Mouse (Mus musculus): ENCODE measurements around the gene Ifitm3. TPM values are rescaled to one million over a fixed set of nuclear protein-coding genes. Genes with fewer than 3 reads are reported as not detected.
A peak's percentile ranks its signal among the peaks of the same experiment; 100 is the strongest.

The Ifitm3 gene
- total and polyA plus RNA-seq, 3 experiments, result 115 to 274 (median 123) TPM

DNA sequence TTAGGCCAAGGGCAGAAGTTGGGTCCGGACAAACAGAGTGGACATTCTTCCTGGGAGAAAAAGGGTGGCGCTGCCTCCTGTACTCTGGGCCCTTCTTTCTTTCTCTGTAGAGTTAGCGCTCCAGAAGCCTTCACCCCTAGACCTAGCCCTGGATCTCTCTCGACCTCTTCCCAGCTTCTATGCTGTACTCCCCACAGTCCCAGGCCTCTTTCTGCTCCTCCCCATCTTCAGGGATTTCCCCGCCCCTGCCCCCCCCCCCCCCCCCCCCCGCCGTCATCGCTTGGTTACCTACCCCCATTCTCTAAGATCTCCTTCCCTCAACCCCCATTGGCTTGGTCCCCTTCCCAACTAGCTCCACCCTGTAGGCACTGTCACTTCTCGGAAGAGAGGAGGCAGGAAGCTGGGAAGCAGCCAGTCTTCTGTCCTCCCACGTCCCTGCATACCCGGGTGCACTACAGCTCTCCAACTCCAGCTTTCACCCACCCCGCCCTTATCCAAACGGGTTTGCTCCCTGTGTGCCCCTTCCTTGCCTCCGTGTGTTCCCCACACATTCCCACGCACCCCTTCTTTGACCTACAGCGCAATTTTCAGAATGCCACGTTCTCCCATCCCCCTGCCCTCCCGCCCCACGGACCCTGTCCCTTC is 37.1 kb upstream of the Ifitm3 start:
- H3K4me1 ChIP-seq (ENCODE audit: control insufficient read depth, insufficient read depth, low read length), result peaks cover 11% of the 10 kb centered on the region
- TF ChIP-seq POLR2A (IDR thresholded peaks at IDR 0.05; ENCODE audit: insufficient read depth, low read depth, low read length) (peak; percentile 91), EP300 (IDR thresholded peaks at IDR 0.05; ENCODE audit: insufficient read depth, low read depth, low read length) (peak; percentile 82), CTCF (IDR thresholded peaks at IDR 0.05) (no peak)
- H3K9ac ChIP-seq (ENCODE audit: low read depth, low read length), result peak overlapping the region; percentile 53
- no peaks in the 10 kb centered on the region for H3K36me3 ChIP-seq (ENCODE audit: control insufficient read depth, insufficient read depth, low read length)
- DNase-seq, result peak; percentile 86 to 89
- peak overlapping the region; percentile 94 for H3K27ac ChIP-seq
- intact Hi-C loops (cut with DNase I), result loop anchor here (1.0 to 2.0 kb wide), 7 partner anchors 21 to 202 kb away; partner anchors contain the start of genes Pgghg and Scgb1c1
- peak overlapping the region; percentile 51 for H3K4me3 ChIP-seq
- H3K79me2 ChIP-seq (replicated peaks; ENCODE audit: control insufficient read depth, insufficient read depth, low read length), result no peaks in the 10 kb centered on the region
- 9% methylated on average over 18 of the region's 19 CpGs for WGBS
- no peaks in the 10 kb centered on the region for H3K27me3 ChIP-seq (ENCODE audit: control insufficient read depth, insufficient read depth, low read length)

DNA sequence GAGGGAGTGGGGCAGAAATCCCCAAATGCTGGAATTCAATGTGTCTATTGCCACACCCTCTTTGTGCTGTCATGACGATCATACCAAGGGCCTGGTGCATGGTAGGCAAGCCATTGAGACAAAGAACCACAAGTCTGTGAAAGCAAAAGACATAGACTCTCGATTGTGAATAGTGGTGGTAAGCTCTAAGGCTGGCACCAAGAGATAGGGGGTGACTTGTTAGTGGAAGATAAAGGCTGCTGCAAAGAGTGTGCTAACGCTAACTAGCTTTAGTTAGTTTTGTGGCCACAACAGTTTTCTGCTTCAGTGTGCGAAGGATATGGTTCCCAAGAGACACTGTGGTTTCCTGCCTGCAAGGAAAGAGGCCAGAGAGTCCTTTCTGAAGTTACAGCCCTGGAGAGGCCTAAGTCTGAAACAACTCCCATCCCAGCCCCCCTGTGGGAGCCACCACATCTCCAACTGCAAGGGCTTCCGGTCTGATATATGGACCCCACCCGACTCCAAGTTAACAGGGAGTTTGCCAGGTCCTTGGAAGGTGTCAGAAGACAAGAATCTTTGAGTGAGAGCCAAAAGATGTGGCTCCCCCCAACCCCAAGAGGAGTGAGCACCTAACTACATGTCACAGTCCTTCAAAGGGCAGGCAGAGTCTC is 36.5 kb upstream of the Ifitm3 start:
- Histone ChIP-seq H3K4me3 (peak overlapping the region; percentile 35), H3K79me2 (replicated peaks; ENCODE audit: control insufficient read depth, insufficient read depth, low read length) (no peaks in the 10 kb centered on the region), H3K27me3 (ENCODE audit: control insufficient read depth, insufficient read depth, low read length) (no peaks in the 10 kb centered on the region), H3K9ac (ENCODE audit: low read depth, low read length) (peak overlapping the region; percentile 41), H3K4me1 (ENCODE audit: control insufficient read depth, insufficient read depth, low read length) (peaks cover 11% of the 10 kb centered on the region), H3K27ac (peak overlapping the region; percentile 94), H3K36me3 (ENCODE audit: control insufficient read depth, insufficient read depth, low read length) (no peaks in the 10 kb centered on the region)
- 33% methylated on average over 6 of the region's 6 CpGs for WGBS
- intact Hi-C loops (cut with DNase I), result loop anchor here (1.0 kb wide), 1 partner anchor 106 kb away; the partner anchor contains the start of gene Pgghg
- DNase-seq, result peak in 1 of 2 experiments; percentile 60
- TF ChIP-seq CTCF (IDR thresholded peaks at IDR 0.05), result 0 out of 2 replicates have a peak, but pooled peaks have one; percentile 8
- no peak for TF ChIP-seq POLR2A (IDR thresholded peaks at IDR 0.05; ENCODE audit: insufficient read depth, low read depth, low read length)
- TF ChIP-seq EP300 (IDR thresholded peaks at IDR 0.05; ENCODE audit: insufficient read depth, low read depth, low read length), result no peak

DNA sequence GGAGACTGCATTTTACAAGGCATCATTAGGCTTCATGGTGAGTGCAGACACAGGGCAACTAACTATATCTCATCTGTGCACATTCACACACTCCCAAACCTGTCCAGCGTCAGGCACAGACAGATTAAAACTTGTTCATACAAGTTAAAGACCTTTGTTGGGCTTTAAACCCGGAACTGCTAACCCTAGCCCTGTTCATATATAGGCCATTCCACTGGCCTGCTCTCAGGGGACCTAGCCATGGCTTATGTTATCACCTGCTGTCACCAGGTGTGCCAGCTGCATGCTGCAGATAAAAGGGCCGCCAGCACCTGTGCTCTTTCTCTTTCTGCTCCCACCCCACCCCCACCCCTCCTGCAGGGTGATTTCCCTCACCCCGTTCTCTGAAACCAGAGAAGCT is 32.0 kb upstream of the Ifitm3 start:
- H3K4me1 ChIP-seq (ENCODE audit: control insufficient read depth, insufficient read depth, low read length), result peaks cover 14% of the 10 kb centered on the region
- no peak overlapping the region for H3K9ac ChIP-seq (ENCODE audit: low read depth, low read length)
- intact Hi-C loops (cut with DNase I), result no loop called here
- H3K36me3 ChIP-seq (ENCODE audit: control insufficient read depth, insufficient read depth, low read length), result no peaks in the 10 kb centered on the region; the same call in 1 of the 2 replicates
- no peaks in the 10 kb centered on the region for H3K27me3 ChIP-seq (ENCODE audit: control insufficient read depth, insufficient read depth, low read length)
- no peaks in the 10 kb centered on the region for H3K79me2 ChIP-seq (replicated peaks; ENCODE audit: control insufficient read depth, insufficient read depth, low read length)
- no peak for TF ChIP-seq CTCF (IDR thresholded peaks at IDR 0.05)
- no peak for TF ChIP-seq EP300 (IDR thresholded peaks at IDR 0.05; ENCODE audit: insufficient read depth, low read depth, low read length)
- TF ChIP-seq POLR2A (IDR thresholded peaks at IDR 0.05; ENCODE audit: insufficient read depth, low read depth, low read length), result no peak
- H3K27ac ChIP-seq, result no peak overlapping the region
- H3K4me3 ChIP-seq, result no peak overlapping the region
- DNase-seq, result no peak
- 76% methylated on average over 4 of the region's 4 CpGs for WGBS

DNA sequence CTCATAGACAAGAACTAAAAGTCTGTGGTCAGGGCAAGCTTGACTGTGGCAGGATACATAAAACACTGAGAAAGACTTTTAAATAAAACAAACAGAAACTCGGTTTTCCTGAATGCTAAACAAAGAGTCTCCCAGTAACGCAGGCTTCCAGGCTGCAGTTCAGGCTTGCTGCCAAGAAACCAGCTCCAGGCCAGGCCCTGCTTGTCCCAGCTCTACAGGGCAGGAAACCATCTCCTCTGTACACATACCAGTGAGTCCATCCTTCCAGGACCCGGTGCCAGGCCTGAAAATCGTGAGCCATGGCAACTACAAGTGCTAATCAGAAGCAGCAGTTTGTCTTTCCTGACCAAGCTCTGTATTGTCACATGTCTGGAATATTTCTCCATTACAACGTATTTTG is 31.1 kb upstream of the Ifitm3 start:
- no peak for TF ChIP-seq CTCF (IDR thresholded peaks at IDR 0.05)
- peak; percentile 62; the same call in 1 of the 2 replicates for TF ChIP-seq EP300 (IDR thresholded peaks at IDR 0.05; ENCODE audit: insufficient read depth, low read depth, low read length)
- 0 out of 2 replicates have a peak, but pooled peaks have one; percentile 4 for TF ChIP-seq POLR2A (IDR thresholded peaks at IDR 0.05; ENCODE audit: insufficient read depth, low read depth, low read length)
- no peak overlapping the region for H3K4me3 ChIP-seq
- H3K79me2 ChIP-seq (replicated peaks; ENCODE audit: control insufficient read depth, insufficient read depth, low read length), result no peaks in the 10 kb centered on the region
- peak overlapping the region; percentile 83 for H3K27ac ChIP-seq
- peaks cover 8% of the 10 kb centered on the region for H3K4me1 ChIP-seq (ENCODE audit: control insufficient read depth, insufficient read depth, low read length)
- 0 out of 2 replicates have a peak overlapping the region, but pooled peaks have one; percentile 28 for H3K9ac ChIP-seq (ENCODE audit: low read depth, low read length)
- H3K36me3 ChIP-seq (ENCODE audit: control insufficient read depth, insufficient read depth, low read length), result no peaks in the 10 kb centered on the region; the same call in 1 of the 2 replicates
- intact Hi-C loops (cut with DNase I), result loop anchor here (1.0 kb wide), 1 partner anchor 31 kb away; the partner anchor contains the start of gene Ifitm3
- peak; percentile 78 to 85 for DNase-seq
- WGBS, result 8% methylated on average over 5 of the region's 5 CpGs
- H3K27me3 ChIP-seq (ENCODE audit: control insufficient read depth, insufficient read depth, low read length), result no peaks in the 10 kb centered on the region

DNA sequence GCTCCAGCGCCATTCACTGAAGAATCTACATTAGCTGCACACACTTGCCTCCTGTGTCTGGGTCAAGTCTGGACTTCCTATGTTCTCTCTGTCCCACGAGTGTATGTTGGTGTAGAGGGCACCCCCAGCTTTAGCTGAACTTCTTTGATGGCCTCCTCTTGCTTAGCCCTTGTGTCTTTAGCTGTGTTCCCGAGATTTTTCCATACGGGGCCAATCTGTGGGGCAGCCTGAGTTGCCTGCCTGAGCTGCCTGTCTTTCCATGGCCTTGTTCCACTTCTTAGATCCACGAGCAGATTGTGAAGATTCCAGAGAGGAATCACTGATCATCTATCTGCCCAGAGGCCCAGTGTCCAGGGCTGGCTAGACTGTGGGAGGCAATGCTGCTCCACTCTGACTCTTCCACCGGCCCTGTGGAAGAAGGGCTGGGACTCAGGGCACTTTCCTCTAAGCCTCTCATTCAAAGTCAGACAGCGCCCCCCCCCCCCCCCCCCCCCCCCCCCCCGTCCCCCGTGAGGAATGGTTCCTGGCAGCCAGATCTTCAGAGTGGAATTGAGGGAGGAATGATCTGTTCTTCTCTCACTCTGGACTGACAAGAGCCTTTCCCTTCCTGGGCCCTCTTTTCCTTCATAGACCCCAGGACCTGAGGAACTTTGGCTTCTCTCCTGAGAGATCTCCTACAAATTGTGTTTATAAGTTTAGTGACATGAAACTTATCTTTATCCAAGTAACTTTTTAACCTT is 30.5 kb upstream of the Ifitm3 start:
- H3K27me3 ChIP-seq (ENCODE audit: control insufficient read depth, insufficient read depth, low read length), result no peaks in the 10 kb centered on the region

More for the DNA sequence above, 30.5 kb upstream of the Ifitm3 start:
- TF ChIP-seq POLR2A (IDR thresholded peaks at IDR 0.05; ENCODE audit: insufficient read depth, low read depth, low read length) (no peak), EP300 (IDR thresholded peaks at IDR 0.05; ENCODE audit: insufficient read depth, low read depth, low read length) (no peak), CTCF (IDR thresholded peaks at IDR 0.05) (no peak)
- intact Hi-C loops (cut with DNase I), result loop anchor here (1.0 kb wide), 1 partner anchor 31 kb away; the partner anchor contains the start of gene Ifitm3
- Histone ChIP-seq H3K36me3 (ENCODE audit: control insufficient read depth, insufficient read depth, low read length) (no peaks in the 10 kb centered on the region; the same call in 1 of the 2 replicates), H3K27ac (peak overlapping the region; percentile 83), H3K4me3 (no peak overlapping the region), H3K4me1 (ENCODE audit: control insufficient read depth, insufficient read depth, low read length) (peaks cover 4% of the 10 kb centered on the region), H3K9ac (ENCODE audit: low read depth, low read length) (no peak overlapping the region), H3K79me2 (replicated peaks; ENCODE audit: control insufficient read depth, insufficient read depth, low read length) (no peaks in the 10 kb centered on the region)
- DNase-seq, result no peak
- 34% methylated on average over 6 of the region's 9 CpGs for WGBS

All from heart, adult 2 months (tissue).